Mouse (Mus musculus): ENCODE results near the gene Tmem232. TPM values are rescaled to one million over a fixed set of nuclear protein-coding genes. Genes with fewer than 3 reads are reported as not detected.

The Tmem232 gene
- total and polyA plus RNA-seq, 3 experiments = 0.16 TPM; not detected in 2

- in situ Hi-C loops (cut with MboI; ENCODE audit: low pct_ligation_motif_present, low pct_unique_long_range_greater_than_20kb, low sequenced_read_pairs) (no loop called here), dilution Hi-C loops (cut with MboI; ENCODE audit: extremely low pct_ligation_motif_present, extremely low pct_unique_long_range_greater_than_20kb, low sequenced_read_pairs) (no loop called here)
- H3K4me3 ChIP-seq (replicated peaks in 1 of 3; ENCODE audit: low read depth in 2 of 3, low read length in 2 of 3, poor library complexity in 1 of 3) = no peak overlapping the region
- DNase-seq (ENCODE audit: extremely low read depth) = no peak
- no peak overlapping the region for H3K4me2 ChIP-seq (ENCODE audit: insufficient read depth, low read depth, poor library complexity, severe bottlenecking)
- no peaks in the 10 kb centered on the region for H3K27me3 ChIP-seq (replicated peaks)
- no peak overlapping the region for H3K9ac ChIP-seq (ENCODE audit: insufficient read depth, low read depth)
- no peaks in the 10 kb centered on the region for H3K9me3 ChIP-seq (replicated peaks; ENCODE audit: low read length)
- no peak overlapping the region for H3K27ac ChIP-seq (ENCODE audit: insufficient read depth, low read depth)
- H3K36me3 ChIP-seq (replicated peaks in 1 of 2; ENCODE audit: control insufficient read depth in 1 of 2, insufficient read depth in 1 of 2, low read length in 1 of 2) = no peaks in the 10 kb centered on the region
- H3K79me2 ChIP-seq (replicated peaks; ENCODE audit: control insufficient read depth, extremely low read depth, insufficient read depth, poor library complexity, severe bottlenecking) = no peaks in the 10 kb centered on the region
- TF ChIP-seq MAFK (IDR thresholded peaks at IDR 0.05; ENCODE audit: insufficient replicate concordance, low read length) (no peak), TCF12 (IDR thresholded peaks at IDR 0.05; ENCODE audit: low read depth, low read length) (no peak), POLR2A (IDR thresholded peaks at IDR 0.05; ENCODE audit: low read depth, low read length) (no peak), MAZ (IDR thresholded peaks at IDR 0.05; ENCODE audit: low read depth, low read length) (no peak), SMC3 (IDR thresholded peaks at IDR 0.05; ENCODE audit: low read depth, low read length) (no peak), RCOR1 (conservative IDR thresholded peaks at IDR 0.05; ENCODE audit: low read depth, low read length) (no peak), CHD1 (IDR thresholded peaks at IDR 0.05; ENCODE audit: low read depth, low read length) (no peak), KAT2A (IDR thresholded peaks at IDR 0.05; ENCODE audit: insufficient replicate concordance, low read length) (no peak), UBTF (IDR thresholded peaks at IDR 0.05; ENCODE audit: low read depth, low read length) (no peak), ZKSCAN1 (IDR thresholded peaks at IDR 0.05; ENCODE audit: borderline replicate concordance, low read depth, low read length) (no peak), E2F4 (IDR thresholded peaks at IDR 0.05; ENCODE audit: insufficient replicate concordance, low read depth, low read length) (no peak), MYC (IDR thresholded peaks at IDR 0.05; ENCODE audit: low read depth, low read length) (no peak), ETS1 (conservative IDR thresholded peaks at IDR 0.05; ENCODE audit: low read depth, low read length) (no peak)
- H3K4me1 ChIP-seq (ENCODE audit: control insufficient read depth in 1 of 2, insufficient read depth in 2 of 2) = peaks cover 0 to 14% of the 10 kb centered on the region in 2 experiments; a peak in 2 of 4 replicates
Measured at GRCm38 (mm10) chr17:65419124-65419523, 121.5 kb downstream of the Tmem232 start.

- no peaks in the 10 kb centered on the region for H3K9me3 ChIP-seq (replicated peaks; ENCODE audit: low read length)
- H3K4me3 ChIP-seq (replicated peaks in 1 of 3; ENCODE audit: low read depth in 2 of 3, low read length in 2 of 3, poor library complexity in 1 of 3) = no peak overlapping the region
- H3K27me3 ChIP-seq (replicated peaks) = no peaks in the 10 kb centered on the region
- dilution Hi-C loops (cut with MboI; ENCODE audit: extremely low pct_ligation_motif_present, extremely low pct_unique_long_range_greater_than_20kb, low sequenced_read_pairs) (no loop called here), in situ Hi-C loops (cut with MboI; ENCODE audit: low pct_ligation_motif_present, low pct_unique_long_range_greater_than_20kb, low sequenced_read_pairs) (no loop called here)
- no peak overlapping the region for H3K27ac ChIP-seq (ENCODE audit: insufficient read depth, low read depth)
- H3K36me3 ChIP-seq (replicated peaks in 1 of 2; ENCODE audit: control insufficient read depth in 1 of 2, insufficient read depth in 1 of 2, low read length in 1 of 2) = no peaks in the 10 kb centered on the region
- H3K9ac ChIP-seq (ENCODE audit: insufficient read depth, low read depth) = no peak overlapping the region
- H3K4me1 ChIP-seq (ENCODE audit: control insufficient read depth in 1 of 2, insufficient read depth in 2 of 2) = peaks cover 0 to 24% of the 10 kb centered on the region in 2 experiments; a peak in 2 of 4 replicates
- H3K79me2 ChIP-seq (replicated peaks; ENCODE audit: control insufficient read depth, extremely low read depth, insufficient read depth, poor library complexity, severe bottlenecking) = no peaks in the 10 kb centered on the region
- no peak for TF ChIP-seq JUND (conservative IDR thresholded peaks at IDR 0.05; ENCODE audit: low read depth, low read length)
- no peak for TF ChIP-seq IRF4 (IDR thresholded peaks at IDR 0.05; ENCODE audit: low read depth, low read length)
- TF ChIP-seq RAD21 (IDR thresholded peaks at IDR 0.05; ENCODE audit: low read depth, low read length) = no peak
- no peak for TF ChIP-seq ETS1 (conservative IDR thresholded peaks at IDR 0.05; ENCODE audit: low read depth, low read length)
- no peak for TF ChIP-seq POLR2A (IDR thresholded peaks at IDR 0.05; ENCODE audit: low read depth, low read length)
- TF ChIP-seq USF1 (IDR thresholded peaks at IDR 0.05; ENCODE audit: low read depth, low read length) = no peak
- TF ChIP-seq USF2 (conservative IDR thresholded peaks at IDR 0.05; ENCODE audit: low read depth, low read length) = no peak
- no peak for TF ChIP-seq MAZ (IDR thresholded peaks at IDR 0.05; ENCODE audit: low read depth, low read length)
- no peak for TF ChIP-seq UBTF (IDR thresholded peaks at IDR 0.05; ENCODE audit: low read depth, low read length)
- no peak for TF ChIP-seq ELF1 (IDR thresholded peaks at IDR 0.05; ENCODE audit: low read depth, low read length)
- TF ChIP-seq TCF12 (IDR thresholded peaks at IDR 0.05; ENCODE audit: low read depth, low read length) = no peak
- no peak for TF ChIP-seq JUN (IDR thresholded peaks at IDR 0.05; ENCODE audit: insufficient read depth, low read depth, low read length)
- TF ChIP-seq MAFK (IDR thresholded peaks at IDR 0.05; ENCODE audit: insufficient replicate concordance, low read length) = no peak
- TF ChIP-seq PAX5 (IDR thresholded peaks at IDR 0.05; ENCODE audit: low read length) = no peak
- no peak for TF ChIP-seq ZNF384 (IDR thresholded peaks at IDR 0.05; ENCODE audit: low read depth, low read length)
- no peak for TF ChIP-seq EP300 (IDR thresholded peaks at IDR 0.05; ENCODE audit: low read length)
- no peak for TF ChIP-seq TBP (conservative IDR thresholded peaks at IDR 0.05; ENCODE audit: low read depth, low read length)
- no peak for DNase-seq (ENCODE audit: extremely low read depth)
- H3K4me2 ChIP-seq (ENCODE audit: insufficient read depth, low read depth, poor library complexity, severe bottlenecking) = no peak overlapping the region
Measured at GRCm38 (mm10) chr17:65405309-65405708, 135.3 kb downstream of the Tmem232 start.

All from CH12.LX (cell line).